Mouse (Mus musculus) heart, embryonic 15.5 days (tissue): ENCODE results near the gene Rpl29. TPM values are rescaled to one million over a fixed set of nuclear protein-coding genes. Genes with fewer than 3 reads are reported as not detected.

ENCODE experiments used
- ATAC-seq: fragments of 200-750 bp; cut with Nextera tagmentation; replicated peaks from 2 replicates; pipeline ENCODE4 v1.8.0; 2017; ENCODE audit warnings: low read depth, moderate TSS enrichment; ENCODE audit not compliant: insufficient number of reproducible peaks, insufficient read depth, low FRiP score
- H3K27ac ChIP-seq: fragments of 300-500 bp; sonication (generic); 2 replicates; pipeline ENCODE4 v1.5.1; 2015; ENCODE audit warnings: mild to moderate bottlenecking, inconsistent platforms
- H3K27me3 ChIP-seq: fragments of 300-500 bp; sonication (generic); 2 replicates; pipeline ENCODE4 v1.6.1; 2015; ENCODE audit warnings: inconsistent platforms
- H3K36me3 ChIP-seq: fragments of 300-500 bp; sonication (generic); 2 replicates; pipeline ENCODE4 v1.6.1; 2015; ENCODE audit warnings: mild to moderate bottlenecking, inconsistent platforms
- H3K4me1 ChIP-seq: fragments of 300-500 bp; sonication (generic); replicated peaks from 2 replicates; pipeline ENCODE4 v1.6.1; 2015; ENCODE audit warnings: inconsistent platforms
- H3K4me2 ChIP-seq: fragments of 300-500 bp; sonication (generic); 2 replicates; pipeline ENCODE4 v1.6.1; 2015; ENCODE audit warnings: inconsistent platforms, mild to moderate bottlenecking, moderate library complexity
- H3K4me3 ChIP-seq: fragments of 300-500 bp; sonication (generic); 2 replicates; pipeline ENCODE4 v1.5.1; 2015; ENCODE audit warnings: mild to moderate bottlenecking, inconsistent platforms
- H3K9ac ChIP-seq: fragments of 300-500 bp; sonication (generic); 2 replicates; pipeline ENCODE4 v1.6.1; 2015; ENCODE audit warnings: mild to moderate bottlenecking, inconsistent platforms
- H3K9me3 ChIP-seq: fragments of 300-500 bp; sonication (generic); replicated peaks from 2 replicates; pipeline ENCODE4 v1.6.1; 2016; ENCODE audit warnings: inconsistent platforms
- WGBS: fragments of 180-500 bp; shearing (Covaris S2); methylation state at CpG from one replicate; pipeline ENCODE4 v1.1.7; 2015; ENCODE audit warnings: mixed read lengths; 5-methylcytosine and 5-hydroxymethylcytosine counted together
- polyA plus RNA-seq: library from polyadenylated mRNA; unstranded; fragments of >200 nt; fragmentation: Nextera tagmentation; extraction: Ambion mirVana; gene quantifications from 2 replicates; pipeline ENCODE4 v1.2.1, GENCODE M21; 2015

Rpl29 gene
- polyA plus RNA-seq, 1 experiment from 2014 or later: 532 TPM

GRCm38 (mm10) chr9:106456325-106457162 is 27.3 kb downstream of the Rpl29 start:
- Histone ChIP-seq H3K9me3 (no peaks in the 10 kb centered on the region), H3K27me3 (no peaks in the 10 kb centered on the region), H3K36me3 (peaks cover 14% of the 10 kb centered on the region), H3K27ac (peak overlapping the region; percentile 62), H3K9ac (peak overlapping the region; percentile 32; the same call in 1 of the 2 replicates), H3K4me3 (0 out of 2 replicates have a peak overlapping the region, but pooled peaks have one; percentile 4), H3K4me2 (peak overlapping the region; percentile 95), H3K4me1 (peaks cover 62% of the 10 kb centered on the region)
- no peak for ATAC-seq
- WGBS: 36% methylated on average over 15 of the region's 15 CpGs

- peak overlapping the region; percentile 62 for H3K27ac ChIP-seq
- H3K9ac ChIP-seq: peak overlapping the region; percentile 32; the same call in 1 of the 2 replicates
- 52% methylated on average over 9 of the region's 9 CpGs for WGBS
- 0 out of 2 replicates have a peak overlapping the region, but pooled peaks have one; percentile 4 for H3K4me3 ChIP-seq
- no peak for ATAC-seq
- peaks cover 20% of the 10 kb centered on the region for H3K36me3 ChIP-seq
- peaks cover 62% of the 10 kb centered on the region for H3K4me1 ChIP-seq
- H3K27me3 ChIP-seq: no peaks in the 10 kb centered on the region
- peak overlapping the region; percentile 95 for H3K4me2 ChIP-seq
- no peaks in the 10 kb centered on the region for H3K9me3 ChIP-seq
These were observed 27.9 kb downstream of the Rpl29 start for GRCm38 (mm10) chr9:106457163-106457559.

GRCm38 (mm10) chr9:106457920-106458319 is 28.7 kb downstream of the Rpl29 start:
- Histone ChIP-seq H3K27me3 (no peaks in the 10 kb centered on the region), H3K4me1 (peaks cover 55% of the 10 kb centered on the region), H3K36me3 (peaks cover 24% of the 10 kb centered on the region), H3K9ac (no peak overlapping the region), H3K4me2 (no peak overlapping the region), H3K9me3 (no peaks in the 10 kb centered on the region), H3K4me3 (no peak overlapping the region), H3K27ac (0 out of 2 replicates have a peak overlapping the region, but pooled peaks have one; percentile 62)
- 65% methylated on average over 5 of the region's 5 CpGs for WGBS
- ATAC-seq: no peak

- H3K36me3 ChIP-seq: peaks cover 35% of the 10 kb centered on the region
- H3K27me3 ChIP-seq: peaks cover 10% of the 10 kb centered on the region; the same call in 1 of the 2 replicates
- 64% methylated on average over 15 of the region's 15 CpGs for WGBS
- no peak overlapping the region for H3K9ac ChIP-seq
- H3K4me3 ChIP-seq: no peak overlapping the region
- no peak for ATAC-seq
- H3K4me1 ChIP-seq: peaks cover 48% of the 10 kb centered on the region
- no peaks in the 10 kb centered on the region for H3K9me3 ChIP-seq
- no peak overlapping the region for H3K4me2 ChIP-seq
- no peak overlapping the region for H3K27ac ChIP-seq
These were observed 30.7 kb downstream of the Rpl29 start for GRCm38 (mm10) chr9:106459946-106460345.

- H3K9ac ChIP-seq: no peak overlapping the region
- 76% methylated on average over 18 of the region's 18 CpGs for WGBS
- H3K36me3 ChIP-seq: peaks cover 35% of the 10 kb centered on the region
- H3K9me3 ChIP-seq: no peaks in the 10 kb centered on the region
- peaks cover 48% of the 10 kb centered on the region for H3K4me1 ChIP-seq
- peaks cover 10% of the 10 kb centered on the region; the same call in 1 of the 2 replicates for H3K27me3 ChIP-seq
- H3K4me2 ChIP-seq: no peak overlapping the region
- no peak overlapping the region for H3K4me3 ChIP-seq
- no peak for ATAC-seq
- H3K27ac ChIP-seq: no peak overlapping the region
These were observed 31.3 kb downstream of the Rpl29 start for GRCm38 (mm10) chr9:106460401-106461025.

GRCm38 (mm10) chr9:106461026-106461415 is 31.8 kb downstream of the Rpl29 start:
- WGBS: 87% methylated on average over 9 of the region's 9 CpGs
- no peak overlapping the region for H3K4me3 ChIP-seq
- H3K36me3 ChIP-seq: peaks cover 35% of the 10 kb centered on the region
- no peaks in the 10 kb centered on the region for H3K9me3 ChIP-seq
- ATAC-seq: no peak
- H3K4me1 ChIP-seq: peaks cover 48% of the 10 kb centered on the region
- H3K4me2 ChIP-seq: no peak overlapping the region
- no peak overlapping the region for H3K27ac ChIP-seq
- no peak overlapping the region for H3K9ac ChIP-seq
- H3K27me3 ChIP-seq: peaks cover 13% of the 10 kb centered on the region; the same call in 1 of the 2 replicates

- peaks cover 40% of the 10 kb centered on the region for H3K4me1 ChIP-seq
- peaks cover 35% of the 10 kb centered on the region for H3K36me3 ChIP-seq
- H3K9ac ChIP-seq: no peak overlapping the region
These were observed 32.6 kb downstream of the Rpl29 start for GRCm38 (mm10) chr9:106461641-106462429.

GRCm38 (mm10) chr9:106462430-106462800 is 33.2 kb downstream of the Rpl29 start:
- Histone ChIP-seq H3K4me1 (peaks cover 34% of the 10 kb centered on the region), H3K36me3 (peaks cover 35% of the 10 kb centered on the region), H3K4me2 (no peak overlapping the region), H3K4me3 (no peak overlapping the region), H3K27me3 (peaks cover 17% of the 10 kb centered on the region; the same call in 1 of the 2 replicates), H3K9me3 (no peaks in the 10 kb centered on the region), H3K27ac (no peak overlapping the region), H3K9ac (no peak overlapping the region)
- WGBS: 94% methylated on average over 12 of the region's 12 CpGs
- ATAC-seq: no peak

More at GRCm38 (mm10) chr9:106461641-106462429, 32.6 kb downstream of the Rpl29 start:
- Histone ChIP-seq H3K4me3 (no peak overlapping the region), H3K27ac (no peak overlapping the region), H3K4me2 (no peak overlapping the region), H3K9me3 (no peaks in the 10 kb centered on the region), H3K27me3 (peaks cover 15% of the 10 kb centered on the region; the same call in 1 of the 2 replicates)
- no peak for ATAC-seq
- WGBS: 88% methylated on average over 16 of the region's 16 CpGs

- WGBS: 83% methylated on average over 21 of the region's 21 CpGs
- peaks cover 35% of the 10 kb centered on the region for H3K36me3 ChIP-seq
- no peak overlapping the region for H3K4me3 ChIP-seq
- H3K4me1 ChIP-seq: peaks cover 24% of the 10 kb centered on the region
- H3K9ac ChIP-seq: no peak overlapping the region
- no peak for ATAC-seq
- H3K27ac ChIP-seq: no peak overlapping the region
- no peak overlapping the region for H3K4me2 ChIP-seq
- no peaks in the 10 kb centered on the region for H3K9me3 ChIP-seq
- H3K27me3 ChIP-seq: peaks cover 17% of the 10 kb centered on the region; the same call in 1 of the 2 replicates
These were observed 34.1 kb downstream of the Rpl29 start for GRCm38 (mm10) chr9:106463122-106464063.
